Comparison of ENCODE assay signal across 31 mouse cellular contexts in the genomic region with DNA sequence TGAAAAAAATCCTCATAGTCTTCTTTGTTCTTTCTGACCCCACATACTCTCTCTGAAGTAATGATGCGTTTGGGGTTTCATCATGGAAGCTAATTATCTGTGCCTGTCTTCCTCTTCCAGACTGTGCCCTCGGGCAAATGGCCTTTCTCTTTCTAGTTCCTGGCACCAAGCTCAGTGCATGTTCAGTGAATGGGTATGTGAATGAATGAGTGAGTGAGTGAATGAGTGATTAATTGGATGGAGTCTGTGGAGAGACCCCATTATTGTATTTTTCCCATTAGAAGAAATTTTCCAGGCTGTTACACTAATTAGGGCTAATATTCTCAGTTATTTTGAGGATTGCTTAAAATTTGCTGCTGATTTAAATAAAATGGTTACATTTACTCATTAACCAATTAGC.
"Had no signal": no experiment of that assay in that cellular context is flagged by ENCODE, and none has a peak within 500 bp of the region (broad histone marks: within the 10 kb centered on the region; RNA-seq: fewer than 3 reads in every experiment).

No protein-coding gene starts in this region.

- H3K4me1 ChIP-seq: limb, embryonic 12.5 days; limb, embryonic 13.5 days; limb, embryonic 15.5 days; liver, embryonic 12.5 days; liver, embryonic 13.5 days; liver, embryonic 15.5 days; megakaryocyte, embryonic 14.5 days; midbrain, embryonic 10.5 days; midbrain, embryonic 12.5 days; midbrain, embryonic 13.5 days; midbrain, embryonic 15.5 days; neural tube, embryonic 12.5 days had no signal

- H3K4me2 ChIP-seq: limb, embryonic 12.5 days; limb, embryonic 13.5 days; limb, embryonic 15.5 days; liver, embryonic 11.5 days; liver, embryonic 12.5 days; liver, embryonic 13.5 days; liver, embryonic 15.5 days; lung, embryonic 14.5 days; lung, embryonic 15.5 days; midbrain, embryonic 11.5 days; midbrain, embryonic 12.5 days; midbrain, embryonic 13.5 days; midbrain, embryonic 15.5 days; neural tube, embryonic 12.5 days had no signal

- H3K9me3 ChIP-seq: limb, embryonic 10.5 days; limb, embryonic 12.5 days; limb, embryonic 13.5 days; limb, embryonic 15.5 days; liver, embryonic 12.5 days; liver, embryonic 13.5 days; liver, embryonic 15.5 days; lung, embryonic 15.5 days; midbrain, embryonic 10.5 days; midbrain, embryonic 12.5 days; midbrain, embryonic 13.5 days; midbrain, embryonic 15.5 days; neural tube, embryonic 12.5 days had no signal

- H3K4me3 ChIP-seq: limb, embryonic 10.5 days; limb, embryonic 12.5 days; limb, embryonic 13.5 days; limb, embryonic 15.5 days; liver, embryonic 12.5 days; liver, embryonic 13.5 days; liver, embryonic 15.5 days; lung, embryonic 15.5 days; megakaryocyte, embryonic 14.5 days; midbrain, embryonic 10.5 days; midbrain, embryonic 12.5 days; midbrain, embryonic 13.5 days; midbrain, embryonic 15.5 days; myocyte; neural tube, embryonic 12.5 days had no signal

- H3K27ac ChIP-seq: limb, embryonic 10.5 days; limb, embryonic 12.5 days; limb, embryonic 13.5 days; limb, embryonic 15.5 days; liver, embryonic 12.5 days; liver, embryonic 13.5 days; liver, embryonic 14.5 days; liver, embryonic 15.5 days; lung, embryonic 15.5 days; macrophage; midbrain, embryonic 10.5 days; midbrain, embryonic 12.5 days; midbrain, embryonic 13.5 days; midbrain, embryonic 15.5 days; neural tube, embryonic 12.5 days had no signal

- ATAC-seq: liver, embryonic 12.5 days; liver, postnatal 0 days; lung, postnatal 0 days; midbrain, embryonic 13.5 days; midbrain, embryonic 15.5 days; midbrain, embryonic 16.5 days had no signal

- H3K36me3 ChIP-seq: limb, embryonic 10.5 days; limb, embryonic 12.5 days; limb, embryonic 13.5 days; limb, embryonic 15.5 days; liver, embryonic 12.5 days; liver, embryonic 13.5 days; liver, embryonic 15.5 days; lung, embryonic 15.5 days; midbrain, embryonic 10.5 days; midbrain, embryonic 12.5 days; midbrain, embryonic 13.5 days; midbrain, embryonic 15.5 days; neural tube, embryonic 12.5 days had no signal

- H3K27me3 ChIP-seq: limb, embryonic 12.5 days; limb, embryonic 13.5 days; limb, embryonic 15.5 days; liver, embryonic 12.5 days; liver, embryonic 13.5 days; liver, embryonic 15.5 days; lung, embryonic 15.5 days; megakaryocyte, embryonic 14.5 days; midbrain, embryonic 12.5 days; midbrain, embryonic 13.5 days; midbrain, embryonic 15.5 days; neural tube, embryonic 12.5 days had no signal

- DNase-seq: liver; liver, embryonic 13.5 days; liver, postnatal 0 days; lung, adult 18-20 months; lung, adult 2 months; lung, embryonic 14.5 days; lung, postnatal 10 days; lung, postnatal 14 days; lung, postnatal 36 days; lung, postnatal 4 days; midbrain, embryonic 14.5 days had no signal

- H3K9ac ChIP-seq: limb, embryonic 12.5 days; limb, embryonic 13.5 days; limb, embryonic 15.5 days; liver, embryonic 12.5 days; liver, embryonic 13.5 days; liver, embryonic 14.5 days; liver, embryonic 15.5 days; liver, postnatal 0 days; lung, embryonic 14.5 days; lung, embryonic 15.5 days; midbrain, embryonic 12.5 days; midbrain, embryonic 13.5 days; midbrain, embryonic 15.5 days; neural tube, embryonic 12.5 days had no signal
